Mouse (Mus musculus) midbrain, embryonic 14.5 days (tissue): ENCODE measurements at regions not wholly inside any gene's neighbourhood (a gene's known extent, or its start where the extent isn't known, plus 50 kb on each side); places are given as distances from the start of the nearest gene placed in this dataset.

Source experiments
- ATAC-seq: fragments of 200-750 bp; cut with Nextera tagmentation; 2 replicates; pipeline ENCODE4 v1.8.0; 2017; ENCODE audit warnings: moderate number of reproducible peaks, moderate library complexity; ENCODE audit not compliant: low FRiP score, low TSS enrichment
- DNase-seq: peaks from one replicate; pipeline ENCODE4 v3.0.0-alpha.2; 2015
- H3K27ac ChIP-seq: fragments of 300-500 bp; sonication (generic); replicated peaks from 2 replicates; pipeline ENCODE4 v1.5.1; 2014; ENCODE audit warnings: mild to moderate bottlenecking, low read depth, low read length, moderate library complexity
- H3K27me3 ChIP-seq: fragments of 300-500 bp; sonication (generic); 2 replicates; pipeline ENCODE4 v1.6.1; 2014; ENCODE audit warnings: low read length, control low read depth, mixed read lengths; ENCODE audit not compliant: control insufficient read depth, insufficient read depth
- H3K36me3 ChIP-seq: fragments of 300-500 bp; sonication (generic); 2 replicates; pipeline ENCODE4 v1.6.1; 2014; ENCODE audit warnings: low read length, control low read depth; ENCODE audit not compliant: control insufficient read depth, insufficient read depth
- H3K4me1 ChIP-seq: fragments of 300-500 bp; sonication (generic); 2 replicates; pipeline ENCODE4 v1.6.1; 2014; ENCODE audit warnings: mild to moderate bottlenecking, antibody characterized with exemption, low read length, control low read depth; ENCODE audit not compliant: control insufficient read depth, insufficient read depth
- H3K4me2 ChIP-seq: fragments of 300-500 bp; sonication (generic); 2 replicates; pipeline ENCODE4 v1.6.1; 2014; ENCODE audit warnings: mild to moderate bottlenecking, low read length, moderate library complexity
- H3K4me3 ChIP-seq: fragments of 300-500 bp; sonication (generic); replicated peaks from 2 replicates; pipeline ENCODE4 v1.5.1; 2014; ENCODE audit warnings: low read depth, low read length
- H3K9ac ChIP-seq: fragments of 300-500 bp; sonication (generic); replicated peaks from 2 replicates; pipeline ENCODE4 v1.6.1; 2014; ENCODE audit warnings: mild to moderate bottlenecking, low read length, moderate library complexity
- H3K9me3 ChIP-seq: fragments of 300-500 bp; sonication (generic); 2 replicates; pipeline ENCODE4 v1.6.1; 2016; ENCODE audit warnings: low read length, control low read depth, mixed read lengths; ENCODE audit not compliant: control insufficient read depth
- WGBS: fragments of 180-500 bp; shearing (Covaris S2); extraction: QIAGEN DNeasy Blood & Tissue Kit; methylation state at CpG from one replicate; pipeline ENCODE4 v1.1.7; 2014; 5-methylcytosine and 5-hydroxymethylcytosine counted together

- H3K4me2 ChIP-seq = peak overlapping the region; percentile 11; the same call in 1 of the 2 replicates
- no peaks in the 10 kb centered on the region for H3K9me3 ChIP-seq
- H3K27me3 ChIP-seq = 0 out of 2 replicates have a peak, but pooled peaks cover 4% of the 10 kb centered on the region
- H3K4me3 ChIP-seq = no peak overlapping the region
- H3K4me1 ChIP-seq = peaks cover 18% of the 10 kb centered on the region
- 35% methylated on average over 4 of the region's 4 CpGs for WGBS
- no peak overlapping the region for H3K9ac ChIP-seq
- ATAC-seq (no peak), DNase-seq (peak; percentile 43)
- H3K27ac ChIP-seq = peak overlapping the region; percentile 39; the same call in 1 of the 2 replicates
- no peaks in the 10 kb centered on the region for H3K36me3 ChIP-seq
These were observed 193.3 kb downstream of the Rplp1 start for GRCm38 (mm10) chr9:61721071-61721470.

GRCm38 (mm10) chr9:61720206-61720605, 194.1 kb downstream of the Rplp1 start:
- H3K27ac ChIP-seq = peak overlapping the region; percentile 39; the same call in 1 of the 2 replicates
- H3K36me3 ChIP-seq = no peaks in the 10 kb centered on the region
- H3K9ac ChIP-seq = no peak overlapping the region
- DNase-seq (peak; percentile 59), ATAC-seq (no peak)
- H3K4me3 ChIP-seq = no peak overlapping the region
- H3K27me3 ChIP-seq = 0 out of 2 replicates have a peak, but pooled peaks cover 4% of the 10 kb centered on the region
- no peaks in the 10 kb centered on the region for H3K9me3 ChIP-seq
- WGBS = 30% methylated on average over 5 of the region's 5 CpGs
- peaks cover 18% of the 10 kb centered on the region for H3K4me1 ChIP-seq
- no peak overlapping the region; the same call in 1 of the 2 replicates for H3K4me2 ChIP-seq

DNA sequence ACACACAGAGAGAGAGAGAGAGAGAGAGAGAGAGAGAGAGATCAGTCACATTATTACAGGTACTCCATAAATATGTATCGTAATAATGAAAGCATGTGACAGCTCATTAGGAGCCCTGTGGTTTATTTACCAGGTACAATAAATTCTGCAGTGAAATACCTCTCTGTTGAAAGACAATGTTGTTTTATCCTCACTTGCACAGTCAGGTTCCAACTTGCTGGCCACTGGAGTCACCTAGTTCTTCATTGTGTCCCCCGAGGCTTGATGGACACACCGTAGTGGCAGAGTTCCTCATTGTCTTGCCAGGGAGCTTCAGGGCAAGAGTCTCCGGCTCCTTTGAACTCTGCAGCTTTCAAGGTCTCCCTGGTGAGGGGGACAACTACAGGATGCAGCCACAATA, 197.6 kb downstream of the Rplp1 start:
- no peak for ATAC-seq
- Histone ChIP-seq H3K27me3 (no peaks in the 10 kb centered on the region), H3K4me2 (no peak overlapping the region), H3K9ac (no peak overlapping the region), H3K4me3 (no peak overlapping the region), H3K27ac (no peak overlapping the region), H3K36me3 (no peaks in the 10 kb centered on the region), H3K4me1 (peaks cover 25% of the 10 kb centered on the region), H3K9me3 (no peaks in the 10 kb centered on the region)
- peak; percentile 23 for DNase-seq
- 70% methylated on average over 4 of the region's 4 CpGs for WGBS

- H3K36me3 ChIP-seq = no peaks in the 10 kb centered on the region
- peak overlapping the region; percentile 17; the same call in 1 of the 2 replicates for H3K4me2 ChIP-seq
- H3K27ac ChIP-seq = 0 out of 2 replicates have a peak overlapping the region, but pooled peaks have one; percentile 1
- no peak overlapping the region for H3K9ac ChIP-seq
- no peaks in the 10 kb centered on the region for H3K9me3 ChIP-seq
- H3K27me3 ChIP-seq = no peaks in the 10 kb centered on the region
- DNase-seq (peak; percentile 52), ATAC-seq (no peak)
- peaks cover 11% of the 10 kb centered on the region for H3K4me1 ChIP-seq
- no peak overlapping the region for H3K4me3 ChIP-seq
- 29% methylated on average over 19 of the region's 19 CpGs for WGBS
These were observed 199.9 kb downstream of the Rplp1 start for GRCm38 (mm10) chr9:61714331-61715035.

DNA sequence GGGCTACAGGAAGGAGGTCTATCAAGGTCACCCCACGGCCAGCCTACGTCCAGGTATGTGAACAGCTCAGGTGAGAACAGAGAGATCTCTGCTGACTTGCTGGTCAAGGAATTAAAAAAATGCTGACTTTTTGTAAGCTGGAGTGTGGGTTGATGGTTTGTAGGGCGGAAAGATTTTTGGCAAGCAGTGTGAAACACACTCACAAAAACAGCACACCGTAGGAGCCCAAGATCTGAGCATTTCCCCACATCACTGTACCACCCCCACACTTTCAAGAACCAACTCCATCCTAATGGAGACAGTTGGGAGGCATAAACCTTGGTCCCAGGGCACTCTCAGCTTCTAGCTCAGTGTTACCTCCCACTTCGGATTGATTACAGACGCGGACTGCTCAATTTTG, 200.5 kb downstream of the Rplp1 start:
- H3K4me1 ChIP-seq = peaks cover 11% of the 10 kb centered on the region
- no peak for ATAC-seq
- H3K9me3 ChIP-seq = no peaks in the 10 kb centered on the region
- 73% methylated on average over 7 of the region's 7 CpGs for WGBS
- no peak overlapping the region; the same call in 1 of the 2 replicates for H3K27ac ChIP-seq
- no peak overlapping the region for H3K4me2 ChIP-seq
- H3K9ac ChIP-seq = no peak overlapping the region
- no peak for DNase-seq
- no peaks in the 10 kb centered on the region for H3K36me3 ChIP-seq
- H3K4me3 ChIP-seq = no peak overlapping the region
- no peaks in the 10 kb centered on the region for H3K27me3 ChIP-seq

DNA sequence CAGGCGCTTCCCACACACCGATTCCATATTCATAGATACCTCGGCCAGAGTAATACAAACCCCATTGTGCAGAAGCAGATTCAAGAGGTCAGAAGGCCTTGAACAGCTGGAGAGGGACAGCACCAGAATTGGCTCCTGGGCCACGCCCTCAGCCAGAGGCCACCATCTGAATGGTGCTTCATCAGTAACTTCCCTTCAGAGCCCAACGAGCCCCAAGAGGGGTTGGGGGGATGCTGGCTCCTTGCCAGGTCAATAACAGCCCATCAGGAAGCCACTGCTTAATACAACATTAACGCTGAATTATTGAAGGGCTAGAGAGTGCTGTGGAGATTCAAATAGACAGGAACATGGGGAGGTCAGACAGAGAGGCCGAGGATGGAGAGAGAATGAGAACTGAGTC, 203.0 kb downstream of the Rplp1 start:
- peak; percentile 18 for DNase-seq
- Histone ChIP-seq H3K4me3 (no peak overlapping the region), H3K27me3 (no peaks in the 10 kb centered on the region), H3K4me1 (peaks cover 11% of the 10 kb centered on the region), H3K27ac (no peak overlapping the region), H3K4me2 (no peak overlapping the region), H3K9me3 (no peaks in the 10 kb centered on the region), H3K9ac (no peak overlapping the region), H3K36me3 (no peaks in the 10 kb centered on the region)
- WGBS = 47% methylated on average over 7 of the region's 7 CpGs
- no peak for ATAC-seq

GRCm38 (mm10) chr9:61707875-61708274, 206.5 kb downstream of the Rplp1 start:
- Histone ChIP-seq H3K27me3 (no peaks in the 10 kb centered on the region), H3K9ac (no peak overlapping the region), H3K4me3 (no peak overlapping the region), H3K36me3 (no peaks in the 10 kb centered on the region), H3K9me3 (no peaks in the 10 kb centered on the region), H3K4me1 (peaks cover 5% of the 10 kb centered on the region; the same call in 1 of the 2 replicates), H3K4me2 (no peak overlapping the region), H3K27ac (no peak overlapping the region)
- DNase-seq (no peak), ATAC-seq (no peak)
- WGBS = 93% methylated on average over 7 of the region's 7 CpGs

DNA sequence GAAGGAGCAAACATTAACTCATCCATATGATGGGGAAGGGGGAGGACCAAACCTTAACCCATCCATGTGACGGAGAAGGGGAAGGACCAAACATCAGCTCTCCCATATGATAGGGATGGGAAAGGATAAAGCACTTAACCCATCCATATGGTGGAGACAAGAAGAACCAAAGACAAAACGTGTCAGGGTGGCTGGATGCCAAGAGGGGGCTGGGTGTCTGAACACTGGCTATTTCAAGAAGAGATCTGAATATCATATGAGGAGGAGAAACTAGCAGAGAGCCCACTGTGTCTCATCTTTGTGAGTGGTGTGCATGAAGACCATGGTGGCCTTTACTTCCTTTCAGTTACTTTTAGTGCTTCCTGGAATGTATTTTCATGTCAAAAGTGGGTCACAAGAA, 207.0 kb downstream of the Rplp1 start:
- H3K4me2 ChIP-seq = no peak overlapping the region
- no peak for DNase-seq
- no peak overlapping the region for H3K27ac ChIP-seq
- no peak overlapping the region for H3K4me3 ChIP-seq
- WGBS = 67% methylated on average over 2 of the region's 2 CpGs
- H3K27me3 ChIP-seq = no peaks in the 10 kb centered on the region
- no peaks in the 10 kb centered on the region for H3K36me3 ChIP-seq
- H3K9me3 ChIP-seq = no peaks in the 10 kb centered on the region
- no peak for ATAC-seq
- H3K9ac ChIP-seq = no peak overlapping the region
- H3K4me1 ChIP-seq = peaks cover 7% of the 10 kb centered on the region; the same call in 1 of the 2 replicates

DNA sequence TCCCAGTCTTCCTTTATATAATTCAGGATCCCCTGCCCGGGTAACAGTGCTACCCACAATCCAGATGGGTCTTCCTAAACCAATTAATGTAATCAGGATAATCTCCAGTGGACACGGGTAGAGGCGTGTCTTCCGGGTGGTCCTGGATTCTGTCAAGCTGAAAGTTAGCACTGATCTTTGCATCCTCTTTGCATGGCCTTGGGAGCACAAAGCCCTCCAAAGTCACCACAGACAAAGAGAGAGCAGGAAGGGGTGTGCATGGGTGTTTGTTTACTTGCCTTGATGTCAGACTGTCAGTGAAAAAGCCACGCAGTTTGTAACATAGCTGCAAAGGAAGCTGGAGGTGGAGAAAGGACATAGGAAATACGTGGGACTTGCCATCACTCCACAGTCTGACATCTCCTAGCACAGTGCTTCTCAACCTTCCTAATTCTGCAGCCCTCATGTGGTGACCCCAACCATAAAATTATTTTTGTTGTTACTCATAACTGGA, 208.0 kb downstream of the Rplp1 start:
- Histone ChIP-seq H3K4me2 (no peak overlapping the region), H3K9ac (no peak overlapping the region), H3K27me3 (no peaks in the 10 kb centered on the region), H3K9me3 (no peaks in the 10 kb centered on the region), H3K27ac (no peak overlapping the region), H3K4me3 (no peak overlapping the region), H3K4me1 (peaks cover 5% of the 10 kb centered on the region; the same call in 1 of the 2 replicates), H3K36me3 (no peaks in the 10 kb centered on the region)
- 78% methylated on average over 6 of the region's 6 CpGs for WGBS
- DNase-seq = no peak
- no peak for ATAC-seq
